Mouse (Mus musculus): ENCODE measurements around the gene Rnf224. TPM values are rescaled to one million over a fixed set of nuclear protein-coding genes. Genes with fewer than 3 reads are reported as not detected.

Gene Rnf224
- polyA plus RNA-seq, 1 experiment from 2014 or later: not detected

DNA sequence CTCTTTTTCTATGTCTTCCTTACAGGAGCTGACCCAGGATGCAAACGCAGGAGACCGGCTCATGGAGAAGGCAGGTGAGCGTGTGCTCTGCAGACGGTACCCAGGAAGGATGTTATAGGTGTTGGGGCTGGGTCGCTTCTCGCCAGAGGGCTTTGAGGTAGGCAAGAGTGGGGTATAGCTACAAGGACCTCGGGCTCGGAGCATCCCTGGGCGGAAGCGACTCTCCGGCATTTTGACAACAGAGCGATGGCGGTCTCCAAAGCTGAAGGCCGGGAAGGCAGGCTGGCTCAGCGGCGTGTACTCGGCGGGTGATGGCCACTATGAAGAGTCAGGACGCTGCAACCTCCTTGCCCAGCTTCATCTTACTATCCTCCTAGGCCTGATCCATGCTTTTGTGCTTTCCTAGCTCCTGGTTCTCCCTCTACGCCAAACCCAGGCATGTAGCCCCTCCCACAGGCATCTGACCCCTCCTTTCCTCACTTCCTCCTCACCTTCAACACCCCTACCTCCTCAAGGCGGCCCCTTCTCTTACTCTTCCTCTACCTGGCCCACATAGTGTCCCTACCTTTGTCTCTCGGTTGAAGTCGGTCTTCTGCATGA is 23.2 kb downstream of the Rnf224 start:
- H3K9me3 ChIP-seq (ENCODE audit: control insufficient read depth, low read length): no peaks in the 10 kb centered on the region
- peaks cover 19% of the 10 kb centered on the region for H3K4me1 ChIP-seq (ENCODE audit: control insufficient read depth, insufficient read depth, low read depth, low read length)
- H3K27ac ChIP-seq (ENCODE audit: low read depth, low read length): no peak overlapping the region
- H3K4me2 ChIP-seq (ENCODE audit: low read length): no peak overlapping the region
- no peaks in the 10 kb centered on the region for H3K36me3 ChIP-seq (ENCODE audit: control insufficient read depth, insufficient read depth, low read length)
- 67% methylated on average over 23 of the region's 23 CpGs for WGBS
- ATAC-seq: no peak
- H3K4me3 ChIP-seq (ENCODE audit: low read length): no peak overlapping the region
- H3K9ac ChIP-seq (ENCODE audit: low read depth, low read length): no peak overlapping the region
- H3K27me3 ChIP-seq (replicated peaks; ENCODE audit: control insufficient read depth, insufficient read depth, low read length): 0 out of 2 replicates have a peak, but pooled peaks cover 2% of the 10 kb centered on the region

DNA sequence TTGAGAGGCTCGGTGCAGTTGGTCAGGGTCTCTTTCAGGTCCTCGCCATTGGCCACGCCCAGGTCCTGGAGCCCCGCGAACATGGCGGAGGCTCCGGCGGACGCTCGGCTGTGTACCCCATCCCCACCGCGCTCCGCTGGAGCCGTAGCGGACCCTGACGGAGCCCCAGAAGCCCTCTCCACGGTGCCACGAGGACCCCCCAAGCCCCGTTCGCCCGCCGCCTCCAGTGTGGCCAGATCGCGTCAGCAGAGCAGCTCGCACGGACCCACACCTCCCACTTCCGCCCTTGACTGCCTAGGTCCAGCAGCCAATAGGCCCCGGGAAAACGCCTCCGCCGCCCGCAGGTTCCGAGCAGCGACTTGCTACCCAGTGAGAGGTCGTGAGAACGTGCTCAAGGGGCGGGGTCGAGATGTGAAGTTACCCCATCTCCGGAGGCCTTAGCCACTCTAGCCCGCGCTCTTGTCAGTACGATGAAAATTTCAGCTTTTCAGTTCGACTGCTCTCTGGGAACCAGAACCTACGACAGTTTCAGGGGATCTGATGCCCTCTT is 25.4 kb downstream of the Rnf224 start, which contains the start of gene Nelfb:
Gene Nelfb, minus strand, starts transcription at position 369 of the 550 bp plus-strand sequence.
- peak; percentile 94 for ATAC-seq
- H3K4me3 ChIP-seq (ENCODE audit: low read length): peak within 1 kb of the TSS; percentile 82
- peak within 1 kb of the TSS; percentile 94 for H3K27ac ChIP-seq (ENCODE audit: low read depth, low read length)
- peaks cover 5% of the 10 kb centered on the region for H3K36me3 ChIP-seq (ENCODE audit: control insufficient read depth, insufficient read depth, low read length)
- no peaks in the 10 kb centered on the region for H3K9me3 ChIP-seq (ENCODE audit: control insufficient read depth, low read length)
- H3K4me1 ChIP-seq (ENCODE audit: control insufficient read depth, insufficient read depth, low read depth, low read length): peaks cover 21% of the 10 kb centered on the region
- peak within 1 kb of the TSS; percentile 92 for H3K9ac ChIP-seq (ENCODE audit: low read depth, low read length)
- WGBS: under 1% methylated on average over 43 of the region's 44 CpGs
- peak within 1 kb of the TSS; percentile 94 for H3K4me2 ChIP-seq (ENCODE audit: low read length)
- H3K27me3 ChIP-seq (replicated peaks; ENCODE audit: control insufficient read depth, insufficient read depth, low read length): 0 out of 2 replicates have a peak, but pooled peaks cover 2% of the 10 kb centered on the region

- Histone ChIP-seq H3K9me3 (ENCODE audit: control insufficient read depth, low read length) (no peaks in the 10 kb centered on the region), H3K27ac (ENCODE audit: low read depth, low read length) (peak overlapping the region; percentile 94), H3K4me3 (ENCODE audit: low read length) (peak overlapping the region; percentile 82), H3K4me1 (ENCODE audit: control insufficient read depth, insufficient read depth, low read depth, low read length) (peaks cover 21% of the 10 kb centered on the region), H3K27me3 (replicated peaks; ENCODE audit: control insufficient read depth, insufficient read depth, low read length) (0 out of 2 replicates have a peak, but pooled peaks cover 2% of the 10 kb centered on the region), H3K36me3 (ENCODE audit: control insufficient read depth, insufficient read depth, low read length) (peaks cover 10% of the 10 kb centered on the region), H3K4me2 (ENCODE audit: low read length) (peak overlapping the region; percentile 94), H3K9ac (ENCODE audit: low read depth, low read length) (peak overlapping the region; percentile 92)
- under 1% methylated on average over 24 of the region's 24 CpGs for WGBS
- ATAC-seq: peak; percentile 53; the same call in 1 of the 2 replicates
Observed at GRCm38 (mm10) chr2:25210686-25211085, 25.9 kb downstream of the Rnf224 start.

DNA sequence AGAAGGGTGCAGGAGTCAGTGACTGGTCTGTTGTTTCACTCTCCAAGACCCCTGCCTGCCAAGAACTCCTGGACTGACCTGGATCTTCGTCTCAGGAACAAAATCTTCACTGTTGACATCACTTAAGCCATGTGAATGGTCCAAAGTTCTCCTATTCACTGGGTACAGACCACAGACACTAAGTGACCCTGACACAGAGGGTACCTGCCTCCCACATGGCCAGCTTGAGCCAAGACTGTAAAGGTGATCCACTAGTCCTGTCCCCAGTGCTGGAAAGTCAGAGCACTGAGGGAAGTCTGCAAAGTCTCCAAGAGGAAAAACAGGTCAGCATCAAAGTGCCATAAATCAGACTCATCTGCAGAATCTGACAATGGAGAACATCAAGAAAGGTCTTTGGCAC is 29.0 kb downstream of the Rnf224 start:
- Histone ChIP-seq H3K36me3 (ENCODE audit: control insufficient read depth, insufficient read depth, low read length) (peaks cover 30% of the 10 kb centered on the region), H3K27me3 (replicated peaks; ENCODE audit: control insufficient read depth, insufficient read depth, low read length) (no peaks in the 10 kb centered on the region), H3K9me3 (ENCODE audit: control insufficient read depth, low read length) (no peaks in the 10 kb centered on the region), H3K4me2 (ENCODE audit: low read length) (no peak overlapping the region), H3K4me1 (ENCODE audit: control insufficient read depth, insufficient read depth, low read depth, low read length) (peaks cover 21% of the 10 kb centered on the region), H3K9ac (ENCODE audit: low read depth, low read length) (no peak overlapping the region), H3K27ac (ENCODE audit: low read depth, low read length) (no peak overlapping the region), H3K4me3 (ENCODE audit: low read length) (no peak overlapping the region)
- ATAC-seq: no peak
- 95% methylated on average over 1 of the region's 1 CpGs for WGBS

GRCm38 (mm10) chr2:25203631-25204214 is 32.9 kb downstream of the Rnf224 start:
- peaks cover 54% of the 10 kb centered on the region for H3K36me3 ChIP-seq (ENCODE audit: control insufficient read depth, insufficient read depth, low read length)
- no peak overlapping the region for H3K4me3 ChIP-seq (ENCODE audit: low read length)
- H3K4me2 ChIP-seq (ENCODE audit: low read length): no peak overlapping the region
- H3K9ac ChIP-seq (ENCODE audit: low read depth, low read length): no peak overlapping the region
- WGBS: 60% methylated on average over 4 of the region's 4 CpGs
- H3K27ac ChIP-seq (ENCODE audit: low read depth, low read length): no peak overlapping the region
- no peaks in the 10 kb centered on the region for H3K9me3 ChIP-seq (ENCODE audit: control insufficient read depth, low read length)
- no peaks in the 10 kb centered on the region for H3K27me3 ChIP-seq (replicated peaks; ENCODE audit: control insufficient read depth, insufficient read depth, low read length)
- H3K4me1 ChIP-seq (ENCODE audit: control insufficient read depth, insufficient read depth, low read depth, low read length): peaks cover 4% of the 10 kb centered on the region
- ATAC-seq: no peak

GRCm38 (mm10) chr2:25200631-25201030 is 36.0 kb downstream of the Rnf224 start:
- ATAC-seq: no peak
- no peak overlapping the region for H3K9ac ChIP-seq (ENCODE audit: low read depth, low read length)
- WGBS: 97% methylated on average over 2 of the region's 2 CpGs
- no peaks in the 10 kb centered on the region for H3K9me3 ChIP-seq (ENCODE audit: control insufficient read depth, low read length)
- no peaks in the 10 kb centered on the region for H3K4me1 ChIP-seq (ENCODE audit: control insufficient read depth, insufficient read depth, low read depth, low read length)
- peaks cover 11% of the 10 kb centered on the region for H3K27me3 ChIP-seq (replicated peaks; ENCODE audit: control insufficient read depth, insufficient read depth, low read length)
- H3K27ac ChIP-seq (ENCODE audit: low read depth, low read length): no peak overlapping the region
- peaks cover 45% of the 10 kb centered on the region for H3K36me3 ChIP-seq (ENCODE audit: control insufficient read depth, insufficient read depth, low read length)
- H3K4me2 ChIP-seq (ENCODE audit: low read length): no peak overlapping the region
- H3K4me3 ChIP-seq (ENCODE audit: low read length): no peak overlapping the region

DNA sequence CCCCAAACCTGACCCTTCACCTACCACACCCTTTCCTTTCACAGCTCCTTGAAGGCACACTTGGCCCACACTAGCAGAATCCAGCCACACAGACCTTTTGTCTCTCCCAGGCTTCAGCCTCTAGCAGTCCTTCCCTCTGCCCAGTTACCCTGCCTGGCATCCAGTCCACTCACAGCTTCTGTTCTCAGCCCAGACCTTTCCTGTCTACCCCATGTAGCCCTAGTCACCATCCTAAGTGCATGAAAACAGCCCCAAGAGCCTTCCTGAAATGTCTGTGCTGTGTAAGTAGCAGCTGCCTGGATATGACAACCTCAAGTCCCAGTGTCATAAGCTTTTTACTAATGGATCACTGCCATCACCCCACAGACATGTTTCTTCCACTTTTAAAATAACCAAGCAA is 38.6 kb downstream of the Rnf224 start:
- Histone ChIP-seq H3K4me1 (ENCODE audit: control insufficient read depth, insufficient read depth, low read depth, low read length) (no peaks in the 10 kb centered on the region), H3K9ac (ENCODE audit: low read depth, low read length) (no peak overlapping the region), H3K4me2 (ENCODE audit: low read length) (no peak overlapping the region), H3K36me3 (ENCODE audit: control insufficient read depth, insufficient read depth, low read length) (peaks cover 29% of the 10 kb centered on the region), H3K27ac (ENCODE audit: low read depth, low read length) (no peak overlapping the region), H3K9me3 (ENCODE audit: control insufficient read depth, low read length) (no peaks in the 10 kb centered on the region), H3K27me3 (replicated peaks; ENCODE audit: control insufficient read depth, insufficient read depth, low read length) (peaks cover 23% of the 10 kb centered on the region), H3K4me3 (ENCODE audit: low read length) (no peak overlapping the region)
- ATAC-seq: no peak

DNA sequence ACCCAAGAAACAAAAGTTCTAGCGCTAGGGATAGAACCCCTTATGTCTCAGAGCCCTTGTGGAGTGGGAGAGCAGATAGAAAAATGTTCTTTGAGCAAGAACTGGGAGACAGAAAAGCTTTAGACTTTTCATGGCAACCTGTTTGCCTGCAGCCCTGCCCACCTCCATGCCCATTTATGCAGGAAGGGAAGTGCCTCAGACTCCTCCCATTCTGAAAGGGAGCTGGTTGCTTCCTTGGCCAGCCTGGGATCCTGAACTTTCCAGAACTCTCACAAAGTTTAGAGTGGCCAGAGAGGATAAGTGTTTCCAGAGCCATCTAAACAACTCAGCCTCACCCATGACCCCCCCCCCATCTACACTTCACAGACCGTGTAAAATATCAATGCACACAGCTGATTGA is 39.4 kb downstream of the Rnf224 start:
- peaks cover 25% of the 10 kb centered on the region for H3K36me3 ChIP-seq (ENCODE audit: control insufficient read depth, insufficient read depth, low read length)
- 22% methylated on average over 2 of the region's 2 CpGs for WGBS
- H3K9me3 ChIP-seq (ENCODE audit: control insufficient read depth, low read length): no peaks in the 10 kb centered on the region
- peaks cover 23% of the 10 kb centered on the region for H3K27me3 ChIP-seq (replicated peaks; ENCODE audit: control insufficient read depth, insufficient read depth, low read length)
- H3K4me2 ChIP-seq (ENCODE audit: low read length): no peak overlapping the region; the same call in 1 of the 2 replicates
- H3K27ac ChIP-seq (ENCODE audit: low read depth, low read length): no peak overlapping the region
- no peak overlapping the region for H3K9ac ChIP-seq (ENCODE audit: low read depth, low read length)
- H3K4me3 ChIP-seq (ENCODE audit: low read length): no peak overlapping the region
- ATAC-seq: no peak
- H3K4me1 ChIP-seq (ENCODE audit: control insufficient read depth, insufficient read depth, low read depth, low read length): no peaks in the 10 kb centered on the region

DNA sequence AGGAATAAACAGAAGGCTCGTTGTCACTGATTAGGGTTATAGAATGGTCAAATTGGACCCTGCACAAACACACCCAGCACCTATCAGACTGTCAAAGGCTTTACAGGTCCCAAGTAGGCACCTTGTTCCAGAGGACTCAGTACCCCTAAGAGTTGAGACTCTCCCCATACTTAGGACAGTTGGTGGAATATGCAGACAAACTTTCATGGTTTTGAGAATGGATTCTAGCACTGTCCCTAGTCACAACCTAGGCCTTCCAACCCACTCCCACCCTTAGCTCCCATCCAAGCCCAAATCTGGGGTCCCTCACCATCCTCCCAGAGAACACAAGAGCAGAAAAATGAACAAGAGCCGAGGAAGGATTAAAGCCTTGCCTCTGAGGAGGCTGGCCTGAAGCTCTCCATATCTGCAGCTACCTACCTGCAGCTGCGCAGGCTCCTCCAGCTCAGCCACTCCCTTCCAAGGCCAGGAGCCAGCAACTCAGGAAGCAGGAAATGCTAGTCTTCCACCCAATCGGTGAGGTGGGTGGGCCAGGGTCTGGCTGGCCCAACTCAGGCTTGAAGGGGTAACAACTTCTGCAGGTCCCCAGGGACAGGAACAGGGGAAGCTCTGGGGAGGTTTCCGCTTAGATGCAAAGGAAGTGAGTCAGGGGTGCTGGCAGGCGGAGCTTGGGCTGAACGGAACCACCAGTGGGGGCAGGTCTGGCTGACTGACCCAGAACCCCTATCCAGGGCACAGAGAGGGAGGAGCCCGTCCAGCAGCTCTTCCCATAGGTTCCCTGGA is 40.2 kb downstream of the Rnf224 start, which contains the start of gene Tor4a:
Gene Tor4a, minus strand, starts transcription at position 715 of the 783 bp plus-strand sequence.
- Histone ChIP-seq H3K9me3 (ENCODE audit: control insufficient read depth, low read length) (no peaks in the 10 kb centered on the region), H3K36me3 (ENCODE audit: control insufficient read depth, insufficient read depth, low read length) (peaks cover 25% of the 10 kb centered on the region), H3K4me1 (ENCODE audit: control insufficient read depth, insufficient read depth, low read depth, low read length) (no peaks in the 10 kb centered on the region), H3K27me3 (replicated peaks; ENCODE audit: control insufficient read depth, insufficient read depth, low read length) (peaks cover 23% of the 10 kb centered on the region), H3K27ac (ENCODE audit: low read depth, low read length) (no peak within 1 kb of the TSS), H3K4me2 (ENCODE audit: low read length) (peak within 1 kb of the TSS; percentile 13; the same call in 1 of the 2 replicates), H3K4me3 (ENCODE audit: low read length) (no peak within 1 kb of the TSS), H3K9ac (ENCODE audit: low read depth, low read length) (0 out of 2 replicates have a peak within 1 kb of the TSS, but pooled peaks have one; percentile 7)
- ATAC-seq: no peak
- 12% methylated on average over 8 of the region's 8 CpGs for WGBS
